In genomic region chr1:193197494-193198205, GRCm38 (mm10) we compare ENCODE assay signal across 16 mouse cellular contexts. TPM values are rescaled to one million over a fixed set of nuclear protein-coding genes. Genes with fewer than 3 reads are reported as not detected.
DNase-seq lines count a peak whose midpoint lies in the region; ATAC-seq lines count a peak whose summit lies in the region.
"Had no signal": no experiment of that assay in that cellular context is flagged by ENCODE, and none has a peak within 500 bp of the region (broad histone marks: within the 10 kb centered on the region; RNA-seq: fewer than 3 reads in every experiment).

No protein-coding gene starts in this region.

- H3K27me3 ChIP-seq in intestine, embryonic 16.5 days (replicated peaks; ENCODE audit: control insufficient read depth, insufficient read depth, low read length), result no peaks in the 10 kb centered on the region
- H3K27me3 ChIP-seq in intestine, embryonic 15.5 days (replicated peaks), result no peaks in the 10 kb centered on the region
- H3K27me3 ChIP-seq: hindbrain, embryonic 12.5 days; limb, embryonic 12.5 days; megakaryocyte, embryonic 14.5 days had no signal

- no peak overlapping the region for H3K4me3 ChIP-seq in intestine, embryonic 16.5 days (ENCODE audit: low read length)
- no peak overlapping the region for H3K4me3 ChIP-seq in intestine, embryonic 15.5 days (replicated peaks)
- H3K4me3 ChIP-seq: hindbrain, embryonic 12.5 days; limb, embryonic 12.5 days had no signal

- DNase-seq in thymus, postnatal 14 days, result peak; percentile 32
- DNase-seq in thymus, adult 18-20 months, result no peak
- DNase-seq in gastrocnemius, adult 8-10 months (ENCODE audit: low spot score in 2 of 2), result peak; percentile 18 to 41
- DNase-seq in skeletal muscle tissue, adult 2 months (ENCODE audit: low read depth, low spot score), result peak; percentile 72
- no peak for DNase-seq in kidney, adult 11 months
- DNase-seq: forebrain, postnatal 0 days; kidney, postnatal 10 days; right cerebral cortex, postnatal 25 days had no signal

- H3K4me1 ChIP-seq in intestine, embryonic 16.5 days (ENCODE audit: control insufficient read depth, insufficient read depth, low read length), result no peaks in the 10 kb centered on the region
- no peaks in the 10 kb centered on the region for H3K4me1 ChIP-seq in intestine, embryonic 15.5 days (replicated peaks)
- H3K4me1 ChIP-seq: hindbrain, embryonic 12.5 days; limb, embryonic 12.5 days had no signal

- no peak overlapping the region for H3K4me2 ChIP-seq in intestine, embryonic 16.5 days (ENCODE audit: low read depth, low read length)
- no peak overlapping the region for H3K4me2 ChIP-seq in intestine, embryonic 15.5 days (replicated peaks)
- H3K4me2 ChIP-seq: hindbrain, embryonic 12.5 days; limb, embryonic 12.5 days had no signal

- H3K9ac ChIP-seq in intestine, embryonic 16.5 days (ENCODE audit: low read depth, low read length), result no peak overlapping the region
- H3K9ac ChIP-seq in intestine, embryonic 15.5 days, result no peak overlapping the region
- H3K9ac ChIP-seq: forebrain, postnatal 0 days; hindbrain, embryonic 12.5 days; limb, embryonic 12.5 days; liver, embryonic 14.5 days had no signal

- 0 out of 2 replicates have a peak, but pooled peaks have one; percentile 6 for ATAC-seq in intestine, embryonic 16.5 days
- ATAC-seq in intestine, embryonic 15.5 days, result no peak
- ATAC-seq: forebrain, postnatal 0 days; lung, postnatal 0 days had no signal

- H3K9me3 ChIP-seq in intestine, embryonic 16.5 days (ENCODE audit: control insufficient read depth, low read length), result no peaks in the 10 kb centered on the region
- no peaks in the 10 kb centered on the region for H3K9me3 ChIP-seq in intestine, embryonic 15.5 days
- H3K9me3 ChIP-seq: hindbrain, embryonic 12.5 days; limb, embryonic 12.5 days; megakaryocyte, embryonic 14.5 days had no signal

- 85% methylated on average over 18 of the region's 18 CpGs for WGBS in intestine, embryonic 16.5 days
- WGBS in intestine, embryonic 15.5 days, result 85% methylated on average over 18 of the region's 18 CpGs

- no peak overlapping the region for H3K27ac ChIP-seq in intestine, embryonic 16.5 days (ENCODE audit: low read length)
- H3K27ac ChIP-seq in intestine, embryonic 15.5 days, result no peak overlapping the region
- H3K27ac ChIP-seq: hindbrain, embryonic 12.5 days; limb, embryonic 12.5 days; liver, embryonic 14.5 days; stomach, postnatal 0 days had no signal

- no peaks in the 10 kb centered on the region for H3K36me3 ChIP-seq in intestine, embryonic 16.5 days (ENCODE audit: control insufficient read depth, insufficient read depth, low read length)
- no peaks in the 10 kb centered on the region for H3K36me3 ChIP-seq in intestine, embryonic 15.5 days
- H3K36me3 ChIP-seq: hindbrain, embryonic 12.5 days; limb, embryonic 12.5 days had no signal

RNA-seq across cellular contexts. Expression of gene Traf3ip3, which starts 3.9 kb away (rescaled TPM):
- polyA plus RNA-seq in intestine, embryonic 16.5 days (2015; fragmentation: Nextera tagmentation; extraction: Ambion mirVana), result 3.4 and 4.0 TPM in 2 replicates
- 3.8 and 4.1 TPM in 2 replicates for polyA plus RNA-seq in intestine, embryonic 15.5 days (2015; fragmentation: Nextera tagmentation; extraction: Ambion mirVana)
- total RNA-seq in gastrocnemius, adult 8-10 months (2022), result 1 to 10 TPM in 1 of 4 experiments, under 1 TPM in 3; 0.48 to 2.0 (median 0.74) TPM

RNA-seq across cellular contexts. Expression of gene Lamb3, which starts 9.8 kb away (rescaled TPM):
- 4.1 and 4.3 TPM in 2 replicates for polyA plus RNA-seq in intestine, embryonic 16.5 days (2015; fragmentation: Nextera tagmentation; extraction: Ambion mirVana)
- polyA plus RNA-seq in intestine, embryonic 15.5 days (2015; fragmentation: Nextera tagmentation; extraction: Ambion mirVana), result 3.9 and 4.4 TPM in 2 replicates
- 1 to 10 TPM; 2.1 to 5.0 (median 2.5) TPM for total RNA-seq in gastrocnemius, adult 8-10 months (2022)

RNA-seq across cellular contexts. Expression of gene A130010J15Rik, which starts 29.8 kb away (rescaled TPM):
- 13.0 and 13.7 TPM in 2 replicates for polyA plus RNA-seq in intestine, embryonic 16.5 days (2015; fragmentation: Nextera tagmentation; extraction: Ambion mirVana)
- polyA plus RNA-seq in intestine, embryonic 15.5 days (2015; fragmentation: Nextera tagmentation; extraction: Ambion mirVana), result 14.1 and 14.3 TPM in 2 replicates
- total RNA-seq in gastrocnemius, adult 8-10 months (2022), result 1 to 10 TPM; 2.6 to 4.8 (median 3.0) TPM

RNA-seq across cellular contexts. Expression of gene Irf6, which starts 44.7 kb away (rescaled TPM):
- 95.0 and 106 TPM in 2 replicates for polyA plus RNA-seq in intestine, embryonic 16.5 days (2015; fragmentation: Nextera tagmentation; extraction: Ambion mirVana)
- 77.3 and 81.9 TPM in 2 replicates for polyA plus RNA-seq in intestine, embryonic 15.5 days (2015; fragmentation: Nextera tagmentation; extraction: Ambion mirVana)
- total RNA-seq in gastrocnemius, adult 8-10 months (2022), result 1 to 10 TPM in 1 of 4 experiments, under 1 TPM in 3; 0.44 to 1.1 (median 0.63) TPM

Comparison
In these comparisons a context has a peak if more than half of its experiments do, and no peak if none do; other contexts are left out.
1. DNase-seq: peak in thymus, postnatal 14 days (single experiment), gastrocnemius, adult 8-10 months (2 of 2) and skeletal muscle tissue, adult 2 months (single experiment); none in thymus, adult 18-20 months (0 of 2) and kidney, adult 11 months (single experiment).